In the genomic region with DNA sequence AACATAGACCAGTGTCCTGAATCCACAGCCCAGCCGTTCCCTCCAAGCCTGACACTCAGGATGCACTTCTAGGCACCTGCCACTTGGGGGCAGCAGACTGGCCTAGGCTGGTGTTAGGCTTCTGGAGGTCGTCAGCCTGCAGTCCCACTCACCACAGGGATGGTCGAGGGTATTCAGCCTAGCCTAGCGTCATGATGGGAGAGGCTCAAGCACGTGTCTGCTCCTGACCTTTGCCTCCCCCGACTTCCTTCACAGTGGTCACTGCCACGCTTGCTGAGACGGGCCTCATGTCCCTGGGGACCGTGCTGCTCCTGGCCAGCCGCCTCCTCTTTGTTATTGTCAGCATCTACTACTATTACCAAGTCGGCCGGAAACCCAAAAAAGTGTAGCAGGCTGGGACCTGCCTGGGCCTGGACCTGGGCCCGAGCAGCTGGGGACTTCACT, we compare ENCODE assay signal across 8 mouse cellular contexts. TPM values are rescaled to one million over a fixed set of nuclear protein-coding genes. Genes with fewer than 3 reads are reported as not detected.
DNase-seq lines count a peak whose midpoint lies in the region; ATAC-seq and TF ChIP-seq lines count a peak whose summit lies in the region.

No protein-coding gene starts in this region.

- peak; percentile 64 for DNase-seq in CH12.LX (ENCODE audit: extremely low read depth)
- peak; percentile 88 for DNase-seq in ZHBTc4 (ENCODE audit: low read depth, low spot score)
- peak; percentile 86 for DNase-seq in heart, adult 8-10 months (ENCODE audit: low spot score)
- DNase-seq in kidney, adult 11 months, result peak; percentile 84
- peak; percentile 58 for DNase-seq in lung, adult 2 months
- no peak for DNase-seq in right cerebral cortex, adult 2 months (ENCODE audit: low spot score in 2 of 2)

- dilution Hi-C loops in CH12.LX (cut with MboI; ENCODE audit: extremely low pct_ligation_motif_present, extremely low pct_unique_long_range_greater_than_20kb, low sequenced_read_pairs), result no loop called here

- H3K9me3 ChIP-seq in CH12.LX (replicated peaks; ENCODE audit: low read length), result no peaks in the 10 kb centered on the region
- no peaks in the 10 kb centered on the region for H3K9me3 ChIP-seq in neural tube, embryonic 15.5 days (replicated peaks)

- in situ Hi-C loops in CH12.LX (cut with MboI; ENCODE audit: low pct_ligation_motif_present, low pct_unique_long_range_greater_than_20kb, low sequenced_read_pairs), result loop anchor here (5.0 kb wide), 1 partner anchor 132 kb away; no protein-coding TSS in a partner anchor

- H3K4me1 ChIP-seq in CH12.LX (ENCODE audit: control insufficient read depth in 1 of 2, insufficient read depth in 2 of 2), result peaks cover 15 to 31% of the 10 kb centered on the region in 2 experiments
- no peaks in the 10 kb centered on the region for H3K4me1 ChIP-seq in cortical plate, adult 2 months (ENCODE audit: control insufficient read depth, insufficient read depth, low read length)
- peaks cover 5% of the 10 kb centered on the region; the same call in 1 of the 2 replicates for H3K4me1 ChIP-seq in lung, adult 2 months (ENCODE audit: control insufficient read depth, insufficient read depth, low read length)
- peaks cover 41% of the 10 kb centered on the region for H3K4me1 ChIP-seq in neural tube, embryonic 15.5 days

- H3K27me3 ChIP-seq in CH12.LX (replicated peaks), result peaks cover 80% of the 10 kb centered on the region
- no peaks in the 10 kb centered on the region for H3K27me3 ChIP-seq in neural tube, embryonic 15.5 days (replicated peaks)

- peak overlapping the region; percentile 25; the same call in 1 of the 2 replicates for H3K4me2 ChIP-seq in CH12.LX (ENCODE audit: insufficient read depth, low read depth, poor library complexity, severe bottlenecking)
- H3K4me2 ChIP-seq in neural tube, embryonic 15.5 days, result no peak overlapping the region

- TF ChIP-seq EP300 in CH12.LX (IDR thresholded peaks at IDR 0.05; ENCODE audit: low read length), result no peak

- H3K4me3 ChIP-seq in CH12.LX (replicated peaks in 1 of 3; ENCODE audit: low read depth in 2 of 3, low read length in 2 of 3, poor library complexity in 1 of 3), result peak overlapping the region in 1 of 3 experiments; percentile 10
- no peak overlapping the region for H3K4me3 ChIP-seq in cortical plate, adult 2 months (ENCODE audit: insufficient read depth, low read length)
- no peak overlapping the region for H3K4me3 ChIP-seq in lung, adult 2 months (replicated peaks; ENCODE audit: extremely low read depth, low read depth, low read length)
- no peak overlapping the region for H3K4me3 ChIP-seq in neural tube, embryonic 15.5 days (replicated peaks)

- peaks cover 0 to 4% of the 10 kb centered on the region in 2 experiments for H3K36me3 ChIP-seq in CH12.LX (replicated peaks in 1 of 2; ENCODE audit: control insufficient read depth in 1 of 2, insufficient read depth in 1 of 2, low read length in 1 of 2)
- peaks cover 16% of the 10 kb centered on the region; the same call in 1 of the 2 replicates for H3K36me3 ChIP-seq in neural tube, embryonic 15.5 days

- peak; percentile 8; the same call in 1 of the 2 replicates for TF ChIP-seq RAD21 in CH12.LX (IDR thresholded peaks at IDR 0.05; ENCODE audit: low read depth, low read length)

- H3K9ac ChIP-seq in CH12.LX (ENCODE audit: insufficient read depth, low read depth), result no peak overlapping the region
- no peak overlapping the region for H3K9ac ChIP-seq in neural tube, embryonic 15.5 days (replicated peaks)

- TF ChIP-seq POLR2A in CH12.LX (IDR thresholded peaks at IDR 0.05; ENCODE audit: low read depth, low read length), result no peak
- TF ChIP-seq POLR2A in cortical plate, adult 2 months (IDR thresholded peaks at IDR 0.05; ENCODE audit: extremely low read depth, insufficient read depth, low read length), result no peak
- TF ChIP-seq POLR2A in lung, adult 2 months (IDR thresholded peaks at IDR 0.05; ENCODE audit: borderline replicate concordance, extremely low read depth, low read depth, low read length), result no peak; the same call in 1 of the 2 replicates

- H3K79me2 ChIP-seq in CH12.LX (replicated peaks; ENCODE audit: control insufficient read depth, extremely low read depth, insufficient read depth, poor library complexity, severe bottlenecking), result no peaks in the 10 kb centered on the region

- WGBS in lung, adult 2 months, result 31% methylated on average over 13 of the region's 13 CpGs
- 38% methylated on average over 13 of the region's 13 CpGs for WGBS in neural tube, embryonic 15.5 days

- peak overlapping the region; percentile 65 for H3K27ac ChIP-seq in CH12.LX (ENCODE audit: insufficient read depth, low read depth)
- no peak overlapping the region for H3K27ac ChIP-seq in cortical plate, adult 2 months (ENCODE audit: insufficient read depth, low read length)
- H3K27ac ChIP-seq in neural tube, embryonic 15.5 days (replicated peaks), result 0 out of 2 replicates have a peak overlapping the region, but pooled peaks have one; percentile 3

- ATAC-seq in neural tube, embryonic 15.5 days (ENCODE audit: low FRiP score), result peak; percentile 20; the same call in 1 of the 2 replicates

- peak; percentile 85 for TF ChIP-seq CTCF in CH12.LX (conservative IDR thresholded peaks at IDR 0.05 in 1 of 2, IDR thresholded peaks at IDR 0.05 in 1 of 2; ENCODE audit: low read depth in 2 of 2, low read length in 2 of 2)
- peak; percentile 92 for TF ChIP-seq CTCF in cortical plate, adult 2 months (IDR thresholded peaks at IDR 0.05; ENCODE audit: extremely low read depth, insufficient read depth, low read length)
- TF ChIP-seq CTCF in lung, adult 2 months (IDR thresholded peaks at IDR 0.05; ENCODE audit: insufficient read depth, low read length), result peak; percentile 94

TF ChIP-seq in CH12.LX, 34 proteins besides CTCF, POLR2A, EP300 and RAD21:
- TF ChIP-seq ZKSCAN1 (IDR thresholded peaks at IDR 0.05; ENCODE audit: borderline replicate concordance, low read depth, low read length), result no peak
- TF ChIP-seq JUN (IDR thresholded peaks at IDR 0.05; ENCODE audit: insufficient read depth, low read depth, low read length), result no peak
- no peak for TF ChIP-seq NELFE (IDR thresholded peaks at IDR 0.05; ENCODE audit: low read depth, low read length)
- no peak for TF ChIP-seq PAX5 (IDR thresholded peaks at IDR 0.05; ENCODE audit: low read length)
- TF ChIP-seq UBTF (IDR thresholded peaks at IDR 0.05; ENCODE audit: low read depth, low read length), result no peak
- TF ChIP-seq MAX (IDR thresholded peaks at IDR 0.05; ENCODE audit: low read length), result no peak
- no peak; the same call in 1 of the 2 replicates for TF ChIP-seq ELF1 (IDR thresholded peaks at IDR 0.05; ENCODE audit: low read depth, low read length)
- TF ChIP-seq POLR2AphosphoS2 (IDR thresholded peaks at IDR 0.05; ENCODE audit: low read depth, low read length), result no peak
- peak; percentile 46 for TF ChIP-seq SMC3 (IDR thresholded peaks at IDR 0.05; ENCODE audit: low read depth, low read length)
- TF ChIP-seq MYC (IDR thresholded peaks at IDR 0.05; ENCODE audit: low read depth, low read length), result peak; percentile 19; the same call in 1 of the 2 replicates
- no peak for TF ChIP-seq E2F4 (IDR thresholded peaks at IDR 0.05; ENCODE audit: insufficient replicate concordance, low read depth, low read length)
- TF ChIP-seq MAZ (IDR thresholded peaks at IDR 0.05; ENCODE audit: low read depth, low read length), result no peak
- no peak for TF ChIP-seq USF1 (IDR thresholded peaks at IDR 0.05; ENCODE audit: low read depth, low read length)
- no peak for TF ChIP-seq HCFC1 (IDR thresholded peaks at IDR 0.05; ENCODE audit: low read depth, low read length)
- TF ChIP-seq SIN3A (IDR thresholded peaks at IDR 0.05; ENCODE audit: low read length), result no peak
- TF ChIP-seq MEF2A (IDR thresholded peaks at IDR 0.05; ENCODE audit: borderline replicate concordance, low read depth, low read length), result peak; percentile 67; the same call in 1 of the 2 replicates
- peak; percentile 51; the same call in 1 of the 2 replicates for TF ChIP-seq MXI1 (IDR thresholded peaks at IDR 0.05; ENCODE audit: low read depth, low read length)
- TF ChIP-seq USF2 (conservative IDR thresholded peaks at IDR 0.05; ENCODE audit: low read depth, low read length), result no peak
- no peak for TF ChIP-seq TBP (conservative IDR thresholded peaks at IDR 0.05; ENCODE audit: low read depth, low read length)
- no peak for TF ChIP-seq RCOR1 (conservative IDR thresholded peaks at IDR 0.05; ENCODE audit: low read depth, low read length)
- TF ChIP-seq ZNF384 (IDR thresholded peaks at IDR 0.05; ENCODE audit: low read depth, low read length), result peak; percentile 46
- peak; percentile 56 for TF ChIP-seq TCF12 (IDR thresholded peaks at IDR 0.05; ENCODE audit: low read depth, low read length)
- no peak for TF ChIP-seq MAFK (IDR thresholded peaks at IDR 0.05; ENCODE audit: insufficient replicate concordance, low read length)
- no peak for TF ChIP-seq ZC3H11A (IDR thresholded peaks at IDR 0.05; ENCODE audit: low read depth, low read length)
- TF ChIP-seq CHD1 (IDR thresholded peaks at IDR 0.05; ENCODE audit: low read depth, low read length), result peak; percentile 88
- peak; percentile 73 for TF ChIP-seq BHLHE40 (IDR thresholded peaks at IDR 0.05; ENCODE audit: low read depth, low read length)
- no peak for TF ChIP-seq CHD2 (IDR thresholded peaks at IDR 0.05; ENCODE audit: low read length)
- no peak for TF ChIP-seq ZMIZ1 (IDR thresholded peaks at IDR 0.05; ENCODE audit: low read depth, low read length)
- TF ChIP-seq GABPA (IDR thresholded peaks at IDR 0.05; ENCODE audit: insufficient replicate concordance, low read depth, low read length), result no peak
- no peak for TF ChIP-seq JUND (conservative IDR thresholded peaks at IDR 0.05; ENCODE audit: low read depth, low read length)
- TF ChIP-seq IRF4 (IDR thresholded peaks at IDR 0.05; ENCODE audit: low read depth, low read length), result peak; percentile 63; the same call in 1 of the 2 replicates
- TF ChIP-seq KAT2A (IDR thresholded peaks at IDR 0.05; ENCODE audit: insufficient replicate concordance, low read length), result no peak
- no peak for TF ChIP-seq NRF1 (IDR thresholded peaks at IDR 0.05; ENCODE audit: low read depth, low read length)
- no peak; the same call in 1 of the 2 replicates for TF ChIP-seq ETS1 (conservative IDR thresholded peaks at IDR 0.05; ENCODE audit: low read depth, low read length)

RNA-seq across cellular contexts. Expression of a gene that starts 12.2 kb away (rescaled TPM):
- total RNA-seq in CH12.LX (2012; rRNA removed), result 17.4 and 32.1 TPM in 2 replicates
- 0.36 and 0.49 TPM in 2 replicates for total RNA-seq in CH12.LX (2014; rRNA removed)
- polyA plus RNA-seq in CH12.LX (2012; ENCODE audit: insufficient read length, low read depth), result 0.50 and 0.73 TPM in 2 replicates
- 55.2 and 62.5 TPM in 2 replicates for polyA plus RNA-seq in cortical plate, adult 2 months (2012; rRNA removed)
- total RNA-seq in heart, adult 8-10 months (2022), result 10 to 100 TPM; 14.0 to 37.8 (median 23.2) TPM
- 31.8 and 37.5 TPM in 2 replicates for polyA plus RNA-seq in lung, adult 2 months (2012; rRNA removed)
- polyA plus RNA-seq in neural tube, embryonic 15.5 days (2015; fragmentation: Nextera tagmentation; extraction: Ambion mirVana), result 55.6 and 67.3 TPM in 2 replicates

Comparison
In these comparisons a context has a peak if more than half of its experiments do, and no peak if none do; other contexts are left out.
1. DNase-seq: peak in CH12.LX (single experiment), ZHBTc4 (single experiment), heart, adult 8-10 months (single experiment), kidney, adult 11 months (single experiment) and lung, adult 2 months (single experiment); none in right cerebral cortex, adult 2 months (0 of 2).
2. RNA of a gene that starts 12.2 kb away (polyA plus RNA-seq): 55.2 to 62.5 TPM in cortical plate, adult 2 months, 55.6 to 67.3 TPM in neural tube, embryonic 15.5 days and 31.8 to 37.5 TPM in lung, adult 2 months; 0.50 to 0.73 TPM in CH12.LX; every median in the first group is over 10 times any median in the second.
3. Peak in every context shown above with its lines, with median percentiles within 50 percentile points of each other: CTCF ChIP-seq.